Mouse (Mus musculus) yolk sac, embryonic 10.5 days (tissue): ENCODE measurements at regions not wholly inside any gene's neighbourhood (a gene's known extent, or its start where the extent isn't known, plus 50 kb on each side); places are given as distances from the start of the nearest gene placed in this dataset.

ENCODE experiments used
- DNase-seq: peaks from one replicate; pipeline ENCODE4 v3.0.0-alpha.2; 2017; ENCODE audit warnings: low spot score

DNA sequence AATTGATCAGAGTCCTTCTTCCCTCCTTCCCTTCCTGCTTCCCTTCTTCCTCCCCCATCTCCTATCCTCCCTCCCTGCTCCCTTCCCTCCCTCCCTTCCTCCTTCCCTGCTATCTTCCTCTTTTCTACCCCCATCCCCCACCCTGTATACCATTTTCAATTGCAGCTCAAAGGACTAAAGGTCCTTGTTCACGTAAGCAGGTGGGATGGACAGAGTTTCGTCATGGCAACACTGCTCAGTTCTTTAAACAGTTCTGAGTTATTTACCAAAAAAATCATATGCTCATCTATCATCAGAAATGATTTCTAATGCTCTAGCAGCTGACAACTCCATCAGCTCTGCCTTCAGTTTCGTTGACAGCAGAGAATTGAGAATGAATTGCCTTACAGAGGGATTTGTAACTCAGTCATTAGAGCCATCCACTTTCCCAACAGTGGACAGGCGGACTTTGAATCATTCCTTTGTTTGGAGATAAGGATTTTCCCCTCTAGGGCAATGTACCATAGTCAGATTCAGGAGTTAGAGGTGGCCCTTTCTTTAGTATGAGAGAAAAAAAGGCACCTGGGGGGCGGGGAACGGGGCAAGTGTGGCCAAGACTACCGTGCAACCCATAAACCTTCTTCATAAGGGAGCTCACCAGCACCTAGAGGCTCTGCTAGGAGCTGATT, 113.7 kb upstream of the Lrig1 start:
- DNase-seq: peak; percentile 81

DNA sequence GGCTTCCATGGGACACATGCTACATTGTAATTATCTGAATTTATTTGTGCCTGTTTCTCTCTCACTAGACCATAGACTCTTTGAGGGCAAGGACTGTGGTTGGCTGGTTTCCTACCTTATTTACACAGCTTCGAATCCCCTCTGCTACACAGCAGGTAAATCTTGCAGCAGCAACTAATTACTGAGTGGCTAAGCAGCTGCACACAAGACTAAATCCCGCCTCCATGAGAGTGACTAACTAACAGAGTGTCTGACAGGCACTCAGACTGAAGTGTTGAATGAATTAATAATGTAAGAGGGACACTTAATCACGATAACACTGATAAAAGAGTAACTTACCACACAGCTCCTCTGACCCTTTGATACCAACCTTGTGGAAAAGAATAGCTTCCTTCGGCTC, 111.9 kb upstream of the Lrig1 start:
- no peak for DNase-seq

DNA sequence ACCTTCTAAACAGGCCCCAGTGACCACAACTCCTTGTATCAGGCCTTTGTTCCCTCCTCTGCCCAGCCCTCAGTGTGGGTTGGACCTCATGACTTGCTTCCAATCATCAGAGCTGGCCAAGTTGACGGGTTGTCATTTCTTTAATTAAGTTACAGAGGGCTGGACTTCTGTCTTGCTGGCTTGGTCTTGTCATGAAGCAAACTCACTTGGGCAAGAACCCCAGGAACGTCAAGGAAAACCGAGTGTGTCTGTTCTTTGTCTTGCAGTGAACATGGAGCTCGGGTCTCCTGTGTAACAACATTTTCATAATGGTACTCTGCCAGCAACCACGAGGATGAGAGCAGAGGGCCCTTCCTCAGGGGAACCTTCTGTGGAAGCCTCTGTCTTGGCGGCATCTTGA, 107.3 kb upstream of the Lrig1 start:
- DNase-seq: no peak

DNA sequence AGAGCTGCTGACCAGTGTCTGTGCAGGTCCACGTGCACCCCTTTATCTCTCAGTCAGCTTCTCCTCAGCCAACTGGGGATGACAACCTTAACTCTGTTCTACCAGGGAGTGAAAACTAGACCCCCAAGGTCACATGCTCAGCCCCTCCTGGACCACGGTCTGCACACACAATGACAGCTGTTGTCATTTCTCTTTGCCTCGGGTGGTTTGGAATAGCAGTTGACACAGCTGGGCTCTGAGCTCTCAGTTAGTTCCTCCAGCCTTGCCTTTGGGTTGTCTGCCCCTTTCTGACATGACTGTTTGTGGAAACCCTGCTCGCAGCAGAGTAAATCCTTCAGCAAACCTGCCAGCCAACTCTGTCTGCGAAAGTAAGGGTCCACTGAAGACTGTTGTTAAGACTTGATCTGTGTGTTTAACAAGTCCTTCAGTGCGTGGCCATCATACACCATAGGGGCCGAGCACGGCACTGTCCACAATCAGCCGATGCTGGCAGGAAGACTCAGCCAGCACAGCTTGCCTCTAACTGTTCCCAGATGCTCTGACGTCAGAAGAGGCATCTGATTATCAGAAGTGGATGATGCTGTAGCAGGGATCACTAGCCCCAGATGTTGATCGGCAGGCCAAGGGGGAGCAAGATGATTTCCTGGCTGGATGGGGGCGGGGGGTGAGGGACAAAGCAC, 106.7 kb upstream of the Lrig1 start:
- DNase-seq: no peak

DNA sequence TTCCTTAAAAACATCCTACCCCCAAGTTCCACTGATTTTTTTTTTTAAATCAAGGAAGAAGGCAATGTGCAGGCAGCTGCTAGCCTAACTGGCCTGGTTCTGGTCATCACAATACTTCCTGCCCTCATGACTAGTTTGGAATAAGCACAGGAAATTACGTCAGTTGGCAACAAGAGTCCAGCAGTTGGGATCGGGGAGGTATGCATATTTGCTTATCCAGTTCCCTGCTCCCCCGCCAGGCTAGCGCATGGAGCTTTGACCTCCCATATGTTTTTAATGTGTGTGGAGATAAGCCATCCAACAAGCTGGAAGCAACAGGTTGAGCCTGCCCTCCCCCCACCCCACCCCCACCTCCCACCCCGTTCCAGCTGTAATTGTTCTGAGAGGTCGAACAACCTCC, 105.7 kb upstream of the Lrig1 start:
- DNase-seq: peak; percentile 26

DNA sequence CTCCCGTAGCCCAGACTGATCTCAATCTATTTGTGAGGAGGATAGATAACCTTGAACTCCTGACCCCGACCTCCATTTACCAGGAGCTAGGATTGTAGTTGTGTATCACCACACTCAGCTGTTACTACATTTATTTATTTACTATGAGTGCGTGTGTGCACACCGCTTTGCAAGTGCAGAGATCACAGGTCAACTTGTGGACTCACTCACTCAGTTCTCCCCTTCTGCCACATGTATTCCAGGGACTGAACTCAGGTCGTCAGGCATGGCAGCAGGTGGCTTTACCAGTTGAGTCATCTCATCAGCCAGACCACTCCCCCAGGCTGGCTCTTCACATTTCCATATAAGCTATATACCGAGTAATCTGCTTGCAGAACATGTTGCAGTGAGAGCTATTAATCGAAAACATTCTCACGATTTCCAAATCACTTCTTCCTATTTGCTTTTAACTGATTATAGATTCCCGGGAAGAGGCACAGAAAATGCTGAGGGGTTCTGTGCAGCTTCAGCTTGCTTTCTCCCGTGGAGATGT, 104.4 kb upstream of the Lrig1 start:
- DNase-seq: no peak

DNA sequence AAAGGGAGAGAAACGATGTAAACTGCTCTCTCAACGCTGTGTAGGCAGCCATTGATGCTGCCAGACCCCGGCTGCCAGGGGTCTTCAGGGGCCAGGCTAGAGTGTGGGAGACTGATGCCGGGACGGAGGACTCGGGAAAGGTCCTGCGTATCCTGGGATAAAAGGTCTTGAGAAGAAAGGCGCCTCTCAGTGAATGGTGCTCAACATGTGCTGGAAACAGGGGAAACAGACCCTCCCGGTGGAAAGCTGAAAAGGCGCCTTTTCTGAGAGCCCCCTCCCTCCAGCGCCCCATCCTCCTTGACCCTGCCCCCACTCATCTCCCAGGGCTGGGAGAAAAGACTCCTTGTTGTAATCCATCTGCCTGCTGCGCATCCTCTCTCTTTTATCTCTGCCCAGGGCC, 101.1 kb upstream of the Lrig1 start:
- DNase-seq: no peak

DNA sequence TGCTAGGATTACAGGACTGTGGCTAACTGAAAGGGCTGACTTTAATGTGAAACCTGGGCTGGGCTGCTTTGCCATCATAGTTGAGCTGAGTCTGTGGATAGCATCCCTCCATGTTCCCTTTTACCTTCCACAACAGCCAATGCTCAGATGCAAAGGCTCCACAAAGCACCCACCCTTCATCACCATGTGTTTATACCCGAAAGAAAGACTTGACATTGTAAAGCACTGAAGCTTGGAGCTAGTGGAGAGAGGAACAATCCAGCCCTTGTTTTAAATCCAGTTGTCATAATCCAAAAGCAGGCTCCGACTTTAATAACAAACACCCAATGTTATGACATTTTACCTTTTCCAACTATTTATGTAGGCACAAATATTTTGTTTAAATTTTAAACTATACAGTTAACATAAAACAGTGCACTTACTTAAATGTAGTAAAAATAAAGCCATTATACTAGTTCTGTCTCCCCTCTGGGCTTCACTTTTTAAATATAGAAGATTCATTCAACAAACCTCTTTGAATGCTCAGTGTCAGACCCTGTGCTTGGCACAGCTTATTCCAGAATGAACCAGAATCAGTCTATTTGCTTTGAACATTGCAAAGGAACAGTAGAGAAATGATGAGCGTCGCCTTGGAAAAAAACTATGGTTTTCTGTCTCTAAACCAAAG, 98.7 kb upstream of the Lrig1 start:
- DNase-seq: no peak

DNA sequence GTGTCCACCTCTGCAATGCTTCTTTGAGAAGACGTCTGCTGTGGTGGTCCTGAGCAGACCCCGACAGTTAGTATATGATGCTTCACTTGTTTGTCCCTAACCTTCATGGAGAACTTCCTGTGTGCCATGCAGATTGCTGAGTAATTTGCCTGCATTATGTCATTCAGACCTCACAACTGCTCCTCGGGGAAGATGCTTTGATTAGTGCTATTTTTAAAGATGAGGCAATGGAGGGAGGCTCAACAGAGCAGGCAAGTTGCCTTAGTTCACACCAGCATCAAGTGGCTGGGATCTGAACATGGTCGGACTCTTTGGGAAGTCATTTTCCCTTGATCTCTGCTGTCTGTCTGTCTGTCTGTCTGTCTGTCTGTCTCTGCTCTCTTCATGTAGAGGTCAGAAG, 95.5 kb upstream of the Lrig1 start:
- DNase-seq: no peak

DNA sequence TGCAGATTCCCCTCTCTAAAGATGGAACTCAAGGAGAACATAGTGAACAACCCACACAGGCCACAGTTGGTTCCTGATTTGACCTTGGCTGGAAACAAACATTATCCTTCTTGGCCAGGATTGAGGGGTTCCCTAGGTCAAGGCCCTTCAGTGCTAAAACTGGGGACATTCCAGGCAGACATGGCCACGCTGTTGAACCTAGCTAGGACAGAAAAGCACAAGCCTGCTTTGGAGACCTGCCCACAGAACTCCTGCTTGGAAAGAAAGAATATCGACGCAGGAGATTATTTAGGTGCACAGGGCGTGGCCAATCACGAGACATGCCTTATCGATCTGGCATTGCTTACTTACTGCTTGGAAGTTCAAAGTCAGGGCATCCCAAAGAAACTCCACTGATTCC, 93.6 kb upstream of the Lrig1 start:
- no peak for DNase-seq

DNA sequence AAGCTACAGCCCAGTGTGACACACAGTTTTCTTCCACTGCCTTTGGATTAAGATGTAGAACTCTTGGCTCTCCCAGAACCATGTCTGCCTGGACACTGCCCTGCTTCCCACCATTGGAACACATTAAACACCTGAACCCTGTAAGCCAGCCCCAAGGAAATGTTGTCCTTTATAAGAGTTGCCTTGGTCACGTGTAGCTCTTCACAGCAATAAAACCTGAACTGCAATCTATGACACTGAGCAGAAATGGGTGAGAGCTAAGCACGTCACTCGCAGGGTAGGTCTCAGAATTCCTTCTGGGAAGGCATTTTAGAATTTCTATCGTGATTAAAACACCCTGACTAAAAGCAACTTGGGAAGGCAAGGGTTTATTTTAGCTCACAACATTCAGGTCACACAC, 92.4 kb upstream of the Lrig1 start:
- DNase-seq: no peak

DNA sequence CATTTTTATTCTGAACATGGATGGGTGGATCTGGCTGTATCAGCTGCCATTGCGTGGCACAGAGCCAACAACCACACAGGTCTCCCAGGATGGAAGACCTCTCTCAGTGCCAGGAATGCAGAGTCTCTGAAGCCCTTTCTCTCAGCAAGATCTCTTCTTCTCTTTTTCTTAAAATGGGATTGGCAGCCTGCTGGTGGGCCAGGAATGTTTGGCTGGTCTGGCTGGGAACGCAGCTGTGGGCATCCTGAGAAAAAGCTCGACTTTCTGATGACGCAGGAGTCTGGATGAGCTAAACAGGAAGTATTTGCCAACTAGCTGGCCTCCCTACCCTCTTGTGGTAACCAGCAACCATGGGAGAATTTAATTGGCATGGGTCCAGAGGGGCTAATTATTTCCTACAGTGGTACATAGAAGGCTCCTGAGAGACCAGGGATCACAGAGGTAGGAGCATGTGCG, 89.4 kb upstream of the Lrig1 start:
- DNase-seq: no peak

DNA sequence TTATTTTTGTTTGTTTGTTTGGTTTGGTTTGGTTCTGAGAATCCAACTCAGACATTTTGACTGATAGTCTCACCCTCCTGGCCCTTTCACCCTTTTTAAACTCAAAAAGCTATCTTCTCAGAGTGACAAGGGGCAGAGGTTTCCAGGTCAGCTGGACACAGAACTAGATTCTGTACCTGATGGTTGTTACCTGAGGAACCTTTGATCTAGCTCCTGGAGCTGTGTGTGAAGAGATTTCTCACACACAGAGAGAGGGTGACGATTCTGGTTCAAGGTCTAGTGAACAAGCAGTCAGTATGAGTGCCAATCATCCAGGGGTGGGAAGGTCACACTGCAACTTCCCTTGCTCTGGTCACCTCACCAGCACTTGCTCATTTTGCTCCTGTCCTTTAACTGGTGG, 83.5 kb upstream of the Lrig1 start:
- DNase-seq: no peak

DNA sequence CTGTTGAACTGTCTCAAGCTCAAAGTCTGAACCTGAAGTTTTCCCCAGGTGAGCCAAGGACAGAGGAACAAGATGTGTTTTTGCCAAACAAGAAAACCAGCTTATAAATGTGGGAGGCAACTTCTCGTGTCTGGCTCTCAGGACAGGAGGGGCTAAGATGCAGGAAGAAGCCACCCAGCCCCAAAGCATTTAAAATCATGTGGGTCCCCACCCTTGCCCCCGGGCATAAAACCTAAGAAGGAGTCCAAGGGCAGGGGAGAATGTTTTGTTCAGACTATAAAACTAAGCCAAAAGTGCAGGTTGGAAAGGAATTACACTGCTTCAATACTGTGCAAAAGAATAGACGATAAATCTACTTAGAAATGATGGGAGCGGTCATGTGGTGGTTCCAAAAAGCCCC, 80.7 kb upstream of the Lrig1 start:
- DNase-seq: no peak

DNA sequence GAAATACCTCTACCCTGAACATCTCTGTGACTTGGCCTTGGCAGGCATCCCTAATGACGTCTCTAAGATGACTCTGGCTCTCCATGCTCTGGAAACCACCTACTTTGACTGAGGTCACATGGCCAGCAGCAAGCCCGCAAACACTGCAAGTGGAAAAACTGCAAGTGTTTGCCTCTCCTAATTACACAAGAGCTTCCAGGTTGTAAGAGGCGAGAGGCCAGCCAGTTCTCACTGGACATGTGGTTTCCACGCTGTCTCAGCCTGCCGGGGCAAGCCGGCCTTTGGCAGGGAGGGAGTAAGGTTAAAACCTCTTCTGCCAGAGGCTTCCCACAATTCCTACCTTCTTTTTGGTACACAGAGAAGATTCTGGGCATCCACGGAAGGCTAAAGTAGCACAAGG, 79.9 kb upstream of the Lrig1 start:
- no peak for DNase-seq

DNA sequence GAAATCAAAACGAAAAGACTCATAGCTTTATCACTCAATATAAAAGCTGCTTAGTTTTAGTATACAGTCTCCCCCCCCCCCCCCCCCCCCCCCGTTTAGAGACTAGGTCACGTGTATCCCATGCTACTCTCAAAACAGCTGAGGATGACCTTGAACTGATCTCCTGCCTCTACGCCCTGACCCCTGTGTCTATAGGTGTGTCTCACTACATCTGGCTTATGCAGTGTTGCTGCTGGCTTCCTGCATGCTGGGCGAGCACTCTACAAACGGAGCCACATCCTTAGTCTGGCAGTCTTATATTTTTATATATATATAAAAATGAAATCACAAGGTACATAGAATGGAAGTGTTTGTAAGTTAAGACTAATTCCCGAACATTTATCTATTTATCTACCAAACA, 79.3 kb upstream of the Lrig1 start:
- no peak for DNase-seq

DNA sequence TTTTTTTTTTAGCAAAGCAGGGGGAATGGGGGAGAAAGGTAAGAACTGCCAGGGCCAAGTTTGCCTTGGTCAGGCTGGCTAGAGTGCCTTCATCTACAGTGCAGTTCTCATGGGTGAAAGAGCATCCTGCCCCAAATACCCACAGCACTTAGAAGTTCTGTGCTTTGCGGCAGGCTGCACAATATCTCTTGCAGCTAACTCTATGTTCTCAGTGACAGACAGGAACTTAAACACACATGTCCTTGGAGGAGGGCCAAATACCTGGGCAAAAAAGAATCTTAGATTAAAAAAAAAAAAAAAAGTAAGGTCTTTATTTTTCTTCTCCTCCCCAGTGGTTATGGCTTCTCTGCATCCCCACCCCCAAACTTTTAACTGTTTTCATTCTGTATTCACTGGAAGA, 78.8 kb upstream of the Lrig1 start:
- DNase-seq: no peak

DNA sequence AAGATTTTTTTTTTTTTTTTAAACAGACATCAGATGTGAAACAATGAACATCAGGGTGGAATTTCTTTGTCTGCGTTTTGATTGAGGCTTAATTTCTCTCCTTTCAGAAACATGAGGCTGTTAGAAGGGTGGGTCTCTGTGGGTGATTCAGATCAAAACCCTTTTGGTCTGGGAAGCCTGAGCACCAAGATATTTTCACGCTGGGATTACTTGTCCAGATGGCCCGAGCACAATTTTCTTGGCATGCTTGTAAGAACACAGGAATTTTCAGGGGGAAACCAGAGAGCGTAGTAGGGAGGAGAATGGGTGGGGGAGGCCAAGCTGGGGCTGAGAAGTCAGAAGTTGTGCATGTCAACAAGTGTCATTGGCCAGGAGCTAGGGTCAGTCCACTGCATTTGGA, 76.6 kb upstream of the Lrig1 start:
- no peak for DNase-seq

DNA sequence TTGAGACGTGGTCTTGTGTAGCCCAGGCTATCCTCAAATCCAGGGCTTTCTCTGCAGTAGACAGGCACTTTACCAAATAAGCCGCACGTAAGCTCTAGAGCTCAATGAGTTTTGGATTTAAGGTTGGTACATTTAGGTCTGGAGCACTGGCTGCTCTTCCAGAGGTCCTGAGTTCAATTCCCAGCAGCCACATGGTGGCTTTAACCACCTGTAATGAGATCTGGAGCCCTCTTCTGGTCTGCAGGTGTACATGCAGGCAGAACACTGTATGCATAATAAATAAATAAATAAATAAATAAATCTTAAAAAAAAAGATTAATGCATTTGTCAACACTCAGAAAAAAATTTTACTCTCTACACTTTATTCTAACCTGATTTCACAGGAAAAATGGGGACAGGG, 74.9 kb upstream of the Lrig1 start:
- DNase-seq: no peak

DNA sequence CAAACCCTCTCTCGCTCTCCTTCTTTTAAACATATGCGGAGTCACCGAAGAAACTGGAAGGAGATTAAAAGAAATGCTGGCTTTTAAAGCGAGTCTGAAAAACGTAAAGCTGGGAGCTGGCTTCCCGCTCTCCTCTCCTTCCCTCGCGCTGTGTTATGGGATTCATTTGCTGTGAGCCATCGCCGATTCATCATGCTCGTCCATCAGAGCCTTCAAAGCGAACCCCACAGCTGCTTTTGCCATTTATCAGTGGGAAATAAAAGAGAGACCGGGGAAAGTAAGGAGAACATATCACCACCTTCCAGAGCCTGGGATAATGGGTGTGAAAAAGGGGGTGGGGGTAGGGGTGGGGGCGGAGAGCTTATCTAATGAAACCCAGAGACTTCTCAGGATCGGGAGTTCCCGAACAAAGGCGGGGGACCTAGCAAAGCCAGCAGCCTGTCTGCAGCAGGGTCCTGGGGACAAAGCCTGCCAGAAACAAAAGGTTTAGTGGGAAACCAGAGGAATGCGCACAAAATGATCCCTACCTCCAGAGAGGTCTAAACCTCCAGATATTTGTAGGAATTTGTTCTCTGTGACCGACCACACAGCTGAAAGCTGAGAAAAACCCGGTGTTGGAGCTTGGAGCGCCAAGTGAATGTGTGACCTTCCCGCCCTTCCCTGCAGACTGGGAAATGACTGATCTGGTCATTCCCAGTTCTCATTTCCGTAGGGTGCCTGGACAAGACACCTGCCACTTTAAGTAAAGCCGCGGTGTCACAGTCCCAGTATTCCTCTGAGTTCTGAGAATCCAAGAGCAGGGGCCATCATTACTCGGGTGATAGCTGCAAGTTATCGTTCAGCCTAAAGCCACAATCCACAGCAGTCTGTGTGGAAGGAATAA, 73.9 kb upstream of the Lrig1 start:
- DNase-seq: peak; percentile 44

DNA sequence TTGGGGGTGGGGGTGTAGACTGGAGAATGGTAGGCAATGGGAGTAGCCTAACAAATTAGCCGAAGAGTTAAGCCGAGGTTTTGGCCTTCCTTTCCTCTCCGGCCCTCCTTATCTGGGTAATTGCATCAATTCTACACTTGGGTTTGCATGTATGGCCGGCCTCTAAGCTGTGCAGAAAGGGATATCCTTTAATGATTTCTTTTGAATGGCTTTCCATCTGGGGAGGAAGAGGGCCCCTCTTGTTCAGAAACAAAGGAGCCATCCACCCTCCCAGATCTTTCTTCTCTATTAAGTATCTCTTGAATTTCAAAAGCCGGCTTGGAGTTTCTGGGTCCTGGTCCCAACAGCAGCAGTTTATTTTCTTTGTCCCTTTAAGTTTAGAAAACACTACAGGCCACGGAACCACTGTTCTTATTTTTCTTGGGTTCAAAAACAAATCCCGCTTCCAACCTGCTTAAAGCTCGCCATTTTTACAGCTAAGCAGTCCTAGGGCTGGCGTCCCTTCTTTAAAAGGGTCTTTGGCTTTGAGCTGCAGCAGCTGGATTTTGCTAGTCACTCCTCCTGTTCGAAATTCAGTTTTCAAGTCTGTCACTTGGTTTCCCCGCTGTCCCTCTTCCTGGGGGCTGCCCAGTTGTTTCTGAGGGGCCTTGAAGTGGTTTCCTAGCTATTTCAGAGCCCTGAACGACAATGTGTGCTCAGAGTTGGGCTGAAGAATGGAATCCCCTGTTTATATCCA, 73.1 kb upstream of the Lrig1 start:
- no peak for DNase-seq

DNA sequence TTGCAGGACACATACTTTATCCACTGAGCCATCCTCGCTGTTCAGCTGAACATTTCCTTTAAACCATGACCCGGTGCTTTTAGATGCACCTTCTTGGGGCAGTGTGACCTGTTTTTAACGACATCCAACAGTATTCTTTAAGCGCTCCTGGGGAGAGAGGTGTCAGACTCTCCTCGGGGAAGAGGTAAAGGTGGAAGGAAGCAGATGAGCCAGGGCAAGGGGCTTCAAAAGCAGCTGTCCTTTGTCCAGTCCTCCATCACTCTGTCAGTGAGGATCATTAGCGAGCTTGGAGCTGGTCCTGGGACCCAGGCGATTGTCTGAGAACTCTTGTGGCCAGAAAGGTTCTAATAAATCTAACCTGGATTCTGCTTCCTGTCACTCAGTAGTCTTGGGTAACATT, 72.4 kb upstream of the Lrig1 start:
- DNase-seq: no peak
